Mouse (Mus musculus): ENCODE data around the gene Rabgap1l.

- no peak for TF ChIP-seq CTCF (IDR thresholded peaks at IDR 0.05)
- TF ChIP-seq EP300 (IDR thresholded peaks at IDR 0.05), result no peak
Observed at GRCm38 (mm10) chr1:160224093-160224492, 568.9 kb downstream of the Rabgap1l start.
